Mouse (Mus musculus) cerebellum, adult 9-11 months (tissue): ENCODE measurements around the gene Ddost.
A peak's percentile ranks its signal among the peaks of the same experiment; 100 is the strongest.

Experiments used
- DNase-seq: peaks from one replicate; pipeline ENCODE4 v3.0.0; 2022

The Ddost gene

GRCm38 (mm10) chr4:138304340-138305104, at the start of gene Ddost:
Gene Ddost, plus strand, starts transcription at chr4:138304730.
- peak; percentile 99 for DNase-seq

GRCm38 (mm10) chr4:138257116-138257687, 47.3 kb upstream of the Ddost start:
- DNase-seq = no peak

DNA sequence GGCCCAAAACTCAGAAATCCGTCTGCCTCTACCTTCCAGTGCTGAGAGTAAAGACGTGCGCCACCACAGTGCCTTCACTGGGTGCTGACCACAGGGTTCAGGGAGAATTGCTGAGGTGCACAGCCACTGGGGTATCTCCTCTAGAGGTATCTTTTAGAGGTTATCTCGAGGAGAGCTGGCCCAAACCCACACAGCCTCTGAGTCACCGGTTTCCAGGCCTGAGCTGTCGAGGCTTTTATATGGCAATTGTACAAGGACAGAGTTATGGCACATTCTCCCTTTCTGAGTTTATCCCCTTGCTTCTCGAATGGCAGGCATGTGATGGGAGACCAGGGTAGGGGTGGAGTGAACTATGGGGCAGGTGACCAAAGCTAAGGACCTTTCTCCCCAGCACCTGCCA, 45.9 kb upstream of the Ddost start:
- no peak for DNase-seq

DNA sequence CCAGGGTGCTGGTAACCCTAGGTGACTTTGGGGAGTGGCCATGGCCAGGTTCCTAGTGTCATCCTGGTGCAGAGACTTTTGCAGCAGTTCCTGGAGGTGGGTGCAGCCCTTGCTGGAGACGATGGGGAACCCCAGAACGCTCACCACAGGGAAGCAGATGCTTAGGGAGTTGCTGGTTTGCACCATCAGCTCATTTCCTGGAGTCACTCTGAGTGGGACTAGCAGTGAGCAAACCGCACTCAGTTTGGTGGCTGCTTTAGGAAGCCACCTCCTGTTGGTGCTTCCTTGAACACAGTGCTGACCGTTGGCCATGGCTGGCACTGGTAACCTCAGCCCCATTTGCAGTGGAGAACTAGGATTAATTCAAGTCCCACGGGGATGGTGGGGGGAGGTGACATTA, 45.0 kb upstream of the Ddost start:
- no peak for DNase-seq

DNA sequence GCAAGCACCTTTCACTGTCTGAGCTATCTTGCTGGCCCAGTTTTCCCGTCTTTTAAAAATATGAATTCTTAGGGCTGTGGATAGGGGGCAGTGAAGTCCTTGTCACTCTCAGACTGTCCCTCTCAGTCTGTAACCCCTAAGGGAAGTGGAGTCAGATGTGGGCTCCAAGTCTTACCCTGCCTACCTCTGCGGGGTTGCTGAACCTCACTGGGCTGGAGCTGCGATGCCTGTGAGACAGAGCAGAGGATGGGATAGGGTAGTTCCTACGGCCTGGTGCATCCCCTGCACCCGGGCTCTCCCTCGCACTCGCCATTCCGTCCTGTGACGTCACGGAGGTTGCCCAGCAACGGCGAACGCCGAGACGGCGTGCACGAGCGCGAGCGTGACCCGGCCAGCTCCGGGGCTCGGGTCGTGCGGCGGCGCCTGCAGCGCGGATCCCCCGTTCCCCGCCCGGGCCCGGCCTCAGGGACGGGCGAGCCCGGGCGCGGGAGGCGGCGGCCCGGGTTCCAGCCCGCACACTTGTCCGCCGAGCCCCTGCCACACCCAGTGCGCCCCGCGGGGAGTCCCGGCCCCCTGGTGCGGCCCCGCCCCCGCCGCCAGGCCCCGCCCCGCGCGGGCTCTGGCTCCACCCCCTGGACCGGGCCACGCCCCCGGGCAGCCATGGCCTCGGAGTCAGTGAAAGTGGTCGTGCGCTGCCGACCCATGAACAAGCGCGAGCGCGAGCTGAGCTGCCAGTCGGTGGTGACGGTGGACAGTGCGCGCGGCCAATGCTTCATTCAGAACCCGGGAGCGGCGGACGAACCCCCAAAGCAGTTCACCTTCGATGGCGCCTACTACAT, 42.5 kb upstream of the Ddost start:
- DNase-seq = peak; percentile 82

GRCm38 (mm10) chr4:138267869-138268268, 36.7 kb upstream of the Ddost start:
- DNase-seq = no peak

GRCm38 (mm10) chr4:138272011-138272997, 32.2 kb upstream of the Ddost start:
- DNase-seq = no peak

GRCm38 (mm10) chr4:138278346-138278745, 26.2 kb upstream of the Ddost start:
- DNase-seq = no peak

- peak; percentile 68 for DNase-seq
These were observed 21.7 kb upstream of the Ddost start for GRCm38 (mm10) chr4:138282834-138283233.

- no peak for DNase-seq
These were observed 18.1 kb upstream of the Ddost start for GRCm38 (mm10) chr4:138286411-138286810.

DNA sequence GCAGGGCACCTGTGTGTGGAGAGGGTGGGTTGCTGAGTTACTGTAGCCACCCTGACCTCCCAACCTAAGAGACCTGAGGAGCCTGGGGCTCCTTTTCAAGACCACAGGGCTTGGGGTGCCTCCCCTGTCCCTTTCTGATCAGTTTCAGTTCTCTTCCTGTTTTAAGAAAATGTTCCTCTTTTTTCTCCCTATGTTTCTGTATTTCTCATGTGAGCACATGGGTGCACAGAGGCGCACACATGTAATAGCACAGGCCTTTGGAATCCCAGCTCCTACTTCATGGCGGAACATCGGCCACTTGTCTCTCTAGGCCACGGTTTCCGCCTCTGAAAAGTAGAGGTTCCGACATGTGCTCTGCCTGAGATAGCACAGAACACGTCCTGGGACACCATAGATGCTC, 15.8 kb upstream of the Ddost start:
- no peak for DNase-seq

DNA sequence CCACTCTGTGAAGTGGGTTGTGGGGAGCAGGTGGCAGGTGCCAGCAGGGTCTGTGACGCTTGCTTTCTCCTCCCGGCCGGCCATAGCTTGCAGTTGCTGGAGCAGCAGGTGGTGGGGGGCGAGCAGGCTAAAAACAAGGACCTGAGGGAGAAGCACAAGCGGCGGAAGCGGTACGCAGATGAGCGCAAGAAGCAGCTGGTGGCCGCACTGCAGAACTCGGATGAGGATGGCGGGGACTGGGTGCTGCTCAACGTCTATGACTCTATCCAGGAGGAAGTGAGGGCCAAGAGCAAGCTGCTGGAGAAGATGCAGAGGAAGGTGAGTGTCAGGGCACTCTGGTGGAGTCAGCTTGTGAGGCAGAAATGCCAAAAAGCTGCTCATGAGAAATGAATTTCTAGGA, 12.5 kb upstream of the Ddost start:
- DNase-seq = no peak

GRCm38 (mm10) chr4:138293261-138293948, 11.1 kb upstream of the Ddost start:
- no peak for DNase-seq

DNA sequence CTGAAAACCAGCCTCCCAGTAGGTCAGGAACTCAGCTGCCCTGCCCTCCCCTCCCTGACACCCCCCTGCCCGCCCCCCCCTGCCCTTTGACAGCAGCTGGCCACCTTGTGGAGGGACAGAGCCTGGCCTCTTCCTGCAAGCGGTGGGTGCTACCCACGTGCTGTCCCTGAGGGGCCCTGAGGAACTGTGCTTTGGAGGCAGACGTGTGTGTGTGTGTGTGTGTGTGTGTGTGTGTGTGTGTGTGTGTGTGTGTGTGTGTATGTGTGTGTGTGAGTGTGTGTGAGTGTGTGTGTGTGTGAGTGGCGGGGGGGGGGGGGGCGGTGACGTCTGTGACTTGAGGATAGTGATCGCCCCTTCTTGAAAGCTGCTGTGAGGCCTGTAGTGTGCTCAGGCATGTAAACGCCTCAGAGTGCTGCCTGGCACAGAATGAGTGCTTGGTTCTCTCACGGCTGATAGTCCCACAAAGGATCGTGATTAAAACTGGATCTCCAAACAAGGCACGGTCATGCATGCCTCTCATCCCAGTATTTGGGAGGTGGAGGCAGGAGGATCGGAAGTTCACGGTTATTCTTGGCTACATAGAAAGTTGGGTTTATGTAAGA, 10.5 kb upstream of the Ddost start:
- DNase-seq = no peak

GRCm38 (mm10) chr4:138301271-138301780, 3.2 kb upstream of the Ddost start:
- no peak for DNase-seq

GRCm38 (mm10) chr4:138303011-138303410, 1.5 kb upstream of the Ddost start:
- no peak for DNase-seq

- DNase-seq = peak; percentile 65
These were observed 788 bp upstream of the Ddost start for GRCm38 (mm10) chr4:138303742-138304141.

GRCm38 (mm10) chr4:138307025-138307424, 2.5 kb downstream of the Ddost start:
- DNase-seq = no peak

- DNase-seq = no peak
These were observed 3.2 kb downstream of the Ddost start for GRCm38 (mm10) chr4:138307739-138308138.

GRCm38 (mm10) chr4:138310311-138310910, 5.9 kb downstream of the Ddost start:
- DNase-seq = no peak

DNA sequence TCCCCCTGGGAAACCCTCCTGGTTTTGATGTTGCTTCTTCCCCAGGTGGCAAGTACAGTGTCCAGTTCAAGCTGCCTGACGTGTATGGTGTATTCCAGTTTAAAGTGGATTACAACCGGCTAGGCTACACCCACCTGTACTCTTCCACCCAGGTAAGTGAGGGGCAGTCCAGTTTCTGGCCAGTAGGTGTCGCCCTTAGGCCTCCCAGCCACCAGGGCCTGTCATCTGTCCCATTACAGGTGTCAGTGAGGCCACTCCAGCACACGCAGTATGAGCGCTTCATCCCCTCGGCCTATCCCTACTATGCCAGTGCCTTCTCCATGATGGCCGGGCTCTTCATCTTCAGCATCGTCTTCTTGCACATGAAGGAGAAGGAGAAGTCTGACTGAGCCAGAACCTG, 7.1 kb downstream of the Ddost start:
- DNase-seq = peak; percentile 62
